Mouse (Mus musculus): ENCODE results near the gene Htatip2.
A peak's percentile ranks its signal among the peaks of the same experiment; 100 is the strongest.

Gene Htatip2

DNA sequence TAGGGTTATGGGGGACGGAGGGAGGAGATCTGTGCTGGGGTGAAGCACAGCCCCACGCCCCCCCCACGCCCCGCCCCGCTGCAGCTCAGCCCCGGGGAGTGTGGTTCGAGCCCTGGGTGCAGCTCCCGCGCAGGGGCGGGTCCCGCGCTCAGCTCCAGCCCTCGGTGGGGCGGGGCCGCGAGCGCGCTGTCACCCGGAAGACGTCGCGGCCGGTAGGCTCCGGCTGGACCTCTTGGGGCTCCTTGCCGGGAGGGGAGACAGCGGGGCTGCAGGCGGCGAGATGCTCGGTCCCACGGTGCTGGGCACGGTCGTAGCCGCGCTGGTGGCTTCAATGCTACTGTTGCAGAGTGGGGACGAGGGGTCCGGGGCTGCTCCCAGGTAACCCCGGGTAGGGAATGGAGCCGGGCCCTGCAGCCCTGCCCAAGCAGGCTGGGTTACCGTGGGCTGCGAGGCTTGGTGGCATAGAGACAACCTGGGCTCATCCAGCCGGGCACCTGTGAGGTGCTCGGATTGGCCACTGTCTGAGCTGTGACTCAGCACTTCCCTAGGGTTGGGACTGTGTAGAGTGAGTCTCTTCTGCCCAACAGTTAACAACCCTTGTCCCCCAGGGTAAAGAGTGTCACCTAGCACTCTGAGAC lies at the start of gene Htatip2:
Htatip2 (plus strand) TSS at position 182 of the 638 bp plus-strand sequence.
- DNase-seq = peak; percentile 18

DNA sequence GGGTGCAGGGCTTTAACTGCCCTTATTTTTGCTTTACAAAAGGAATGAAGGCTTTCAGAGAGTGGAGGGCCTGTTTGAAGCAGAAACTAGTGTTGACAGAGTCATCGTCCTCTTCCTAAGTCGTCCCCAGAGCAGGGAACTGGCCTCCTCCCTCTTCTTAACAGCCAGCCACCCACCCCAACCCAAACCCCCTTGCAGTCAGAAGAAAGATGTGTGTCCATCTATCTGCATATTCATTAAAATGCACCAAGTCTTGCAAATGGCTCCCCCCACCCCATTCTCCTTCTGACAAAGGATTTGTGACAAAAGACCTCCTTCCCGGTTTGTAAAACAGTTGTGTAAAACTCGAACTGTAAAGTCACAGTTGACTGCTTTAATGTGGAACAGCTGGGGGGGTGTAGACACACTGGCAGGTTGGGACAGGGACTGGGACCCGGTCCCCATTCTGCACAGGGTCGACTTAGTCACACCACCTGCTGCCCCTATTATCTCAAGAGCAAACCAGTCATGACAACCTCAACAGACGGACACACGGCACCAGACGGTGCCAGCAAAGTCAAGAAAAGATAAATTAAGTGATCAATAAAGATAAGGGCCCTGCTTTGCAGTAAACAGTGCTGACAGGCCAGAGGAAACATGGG lies 49.4 kb upstream of the Htatip2 start:
- DNase-seq = no peak

DNA sequence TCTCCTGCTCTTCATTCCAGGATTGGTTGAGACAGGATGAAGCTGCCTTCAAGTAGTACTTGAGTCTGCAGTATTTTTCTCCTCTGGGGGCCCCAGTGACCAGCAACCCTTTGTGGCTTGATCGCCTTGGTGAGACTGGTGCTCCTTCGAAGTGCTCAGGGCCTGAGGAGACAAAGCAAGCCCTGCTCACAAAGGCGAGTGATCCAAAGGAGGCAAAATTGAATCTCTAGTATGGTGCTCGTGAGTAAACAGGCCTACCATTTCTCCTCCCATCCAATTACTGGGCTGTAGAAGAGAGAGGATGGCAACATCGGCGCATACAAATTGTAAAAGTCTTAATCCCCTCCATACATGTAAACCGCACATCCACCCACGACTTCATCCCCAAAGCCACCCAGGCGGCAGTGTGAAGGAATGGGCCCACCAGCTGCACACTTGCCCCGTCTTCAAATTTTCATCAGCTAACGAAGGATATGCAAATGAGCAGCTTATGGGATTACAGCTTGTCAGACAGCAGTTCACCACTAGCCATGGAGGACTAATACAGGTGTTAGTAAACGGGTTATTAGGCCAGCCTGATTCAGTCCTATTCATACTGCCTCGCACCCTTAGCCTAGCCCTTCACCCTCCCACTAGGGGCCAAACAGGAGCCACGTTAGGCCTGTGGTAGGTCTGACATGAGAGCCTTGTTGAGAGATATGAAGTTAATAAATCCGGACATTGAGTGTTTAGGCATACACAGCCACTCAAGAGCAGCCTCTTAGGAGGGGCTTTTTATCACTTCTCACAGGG lies 40.8 kb upstream of the Htatip2 start:
- no peak for DNase-seq

DNA sequence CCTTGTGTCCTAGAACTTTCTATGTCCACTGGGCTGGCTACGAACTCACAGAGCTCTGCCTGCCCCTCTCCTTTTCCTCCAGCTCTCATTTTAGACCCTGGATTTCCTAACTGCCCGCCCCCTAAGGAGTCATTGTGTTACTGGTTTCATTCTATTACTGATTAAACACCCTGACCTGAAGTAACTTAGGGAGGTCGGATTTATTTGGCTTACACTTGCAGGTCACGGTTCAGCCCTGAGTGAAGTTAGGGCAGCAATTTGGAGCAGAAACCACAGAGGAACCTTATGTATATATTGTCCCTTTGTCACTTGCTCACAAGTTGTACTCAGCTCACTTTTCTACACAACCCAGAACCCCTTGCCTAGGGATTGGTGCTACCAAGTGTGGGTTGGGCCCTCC lies 24.6 kb upstream of the Htatip2 start:
- DNase-seq = no peak

DNA sequence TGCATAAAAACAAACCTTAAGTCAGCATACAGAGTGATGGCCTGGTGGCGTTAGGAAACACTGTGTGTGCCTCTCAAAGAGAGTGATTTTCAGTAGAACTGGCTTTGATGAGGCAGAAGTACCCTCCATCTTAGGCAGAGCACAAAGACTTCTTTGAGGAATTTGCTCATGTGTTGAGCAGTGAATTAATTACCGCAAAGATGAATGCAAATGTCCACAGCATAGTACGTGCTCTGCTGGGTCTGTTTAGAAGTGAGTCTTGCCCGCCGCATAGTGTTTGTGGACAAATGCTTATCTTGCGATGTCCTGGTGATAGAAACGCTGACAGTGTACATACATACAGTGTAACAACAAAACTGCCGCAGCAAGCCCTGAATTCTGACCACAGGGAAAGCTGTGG lies 19.5 kb upstream of the Htatip2 start:
- DNase-seq = no peak

DNA sequence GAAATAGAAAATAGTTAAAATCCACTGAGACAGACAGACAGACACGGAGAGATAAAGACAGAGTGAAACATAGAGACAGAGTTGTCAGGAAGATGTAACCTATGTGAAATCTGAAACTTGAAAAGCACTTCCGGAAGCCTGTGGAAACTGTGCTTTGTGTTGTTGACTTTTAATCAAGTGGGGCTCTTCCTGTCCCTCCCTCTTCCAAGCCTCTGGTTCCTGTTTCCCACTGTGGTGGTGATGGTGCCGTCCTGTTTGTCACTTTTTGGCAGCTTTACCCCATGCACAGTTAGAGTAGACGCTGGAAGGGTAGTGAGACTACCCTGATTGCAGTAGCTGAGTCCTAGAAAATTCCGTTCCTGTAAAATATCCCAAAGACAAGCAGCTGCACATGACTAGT lies 17.4 kb upstream of the Htatip2 start:
- no peak for DNase-seq

DNA sequence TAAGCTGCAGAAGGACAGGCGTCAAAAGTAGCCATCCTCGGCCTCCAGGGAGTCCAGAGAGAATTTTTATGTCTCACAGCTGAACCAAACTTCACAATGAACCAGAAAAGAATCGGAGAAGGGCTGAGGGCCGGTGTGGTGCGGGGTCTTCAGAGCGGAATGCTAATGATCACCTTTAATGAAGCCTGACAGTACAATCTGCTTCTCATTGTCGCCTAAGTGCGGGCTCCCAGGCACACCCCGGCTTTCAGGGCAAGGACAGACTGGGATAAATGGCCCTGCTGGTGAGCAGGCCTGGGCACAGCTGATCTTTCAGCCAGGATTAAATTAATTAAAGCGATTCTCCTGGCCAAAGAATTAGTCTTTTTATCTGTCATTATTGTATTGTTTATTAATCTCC lies 17.0 kb upstream of the Htatip2 start:
- no peak for DNase-seq

DNA sequence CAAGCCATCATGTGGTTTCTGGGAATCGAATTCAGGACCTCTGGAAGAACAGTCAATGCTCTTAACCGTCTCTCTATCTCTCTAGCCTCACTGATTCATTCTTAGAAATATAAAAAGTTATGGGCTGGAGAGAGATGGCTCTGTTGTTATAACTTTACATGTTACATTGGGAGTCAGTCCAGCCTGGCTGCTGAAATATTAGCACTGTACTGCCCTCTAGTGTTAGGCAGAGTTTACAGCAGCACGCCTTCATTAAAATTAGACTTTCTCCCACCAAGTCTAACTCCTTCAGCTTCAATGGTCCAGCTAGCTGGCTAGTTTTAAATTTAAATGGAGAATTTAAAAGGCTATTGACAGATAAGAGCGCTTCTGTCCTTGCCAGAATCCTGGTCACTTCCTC lies 7.8 kb upstream of the Htatip2 start:
- DNase-seq = no peak

DNA sequence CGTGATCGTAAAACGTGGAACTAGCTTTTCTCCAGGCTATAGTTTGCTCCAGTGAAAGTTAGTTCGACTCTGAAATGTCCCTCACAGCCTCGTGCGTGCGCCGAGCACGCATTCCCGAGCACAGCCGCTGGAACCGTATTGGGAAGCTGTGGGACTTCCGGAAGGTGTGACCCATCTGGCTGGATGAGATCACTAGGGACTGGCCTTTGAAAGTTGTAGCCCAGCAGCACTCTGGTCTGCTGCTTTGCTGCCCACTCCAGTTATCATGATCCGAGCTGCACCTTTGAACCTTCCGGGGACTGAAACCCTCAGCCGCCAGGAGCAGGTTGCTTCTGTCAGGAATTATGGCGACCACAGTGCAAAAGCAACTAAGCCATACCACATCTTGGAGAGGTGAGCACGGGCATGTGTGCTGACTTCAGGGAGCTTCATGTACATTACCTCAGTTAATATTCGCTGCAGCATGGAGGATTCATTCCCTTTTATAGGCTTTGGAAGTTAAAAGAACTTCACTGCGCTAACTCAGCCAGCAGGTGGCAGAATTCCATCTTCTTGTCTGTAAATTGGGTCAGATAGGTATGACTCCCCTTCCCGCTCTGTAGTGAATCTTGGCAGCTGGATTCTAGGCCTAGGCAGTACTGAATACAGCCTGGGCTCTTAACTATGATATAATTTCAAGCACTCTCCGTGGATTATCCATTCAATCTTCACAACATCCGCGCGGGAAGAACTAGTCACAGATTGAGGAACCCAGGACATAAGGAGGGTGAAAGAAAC lies 6.0 kb upstream of the Htatip2 start:
- DNase-seq = no peak

DNA sequence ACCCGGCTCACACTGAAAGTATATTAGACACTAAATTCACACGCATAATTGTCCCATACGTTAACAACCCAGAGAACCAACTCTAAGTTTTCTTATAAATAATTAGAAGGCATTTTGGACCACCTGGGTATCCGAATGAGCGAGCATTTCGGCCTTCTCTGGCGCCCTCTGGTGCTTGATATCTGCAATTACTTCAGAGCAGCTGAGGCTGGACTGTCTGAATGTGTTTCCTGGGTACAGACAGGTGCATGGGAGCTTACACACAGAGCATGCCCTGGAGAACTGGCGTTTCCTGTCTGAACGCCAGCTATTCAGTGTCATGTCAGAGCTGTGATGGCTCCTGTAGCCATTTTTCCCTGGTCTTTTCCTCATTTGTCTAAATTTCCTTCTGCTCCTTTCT lies 4.1 kb upstream of the Htatip2 start:
- DNase-seq = peak; percentile 28

DNA sequence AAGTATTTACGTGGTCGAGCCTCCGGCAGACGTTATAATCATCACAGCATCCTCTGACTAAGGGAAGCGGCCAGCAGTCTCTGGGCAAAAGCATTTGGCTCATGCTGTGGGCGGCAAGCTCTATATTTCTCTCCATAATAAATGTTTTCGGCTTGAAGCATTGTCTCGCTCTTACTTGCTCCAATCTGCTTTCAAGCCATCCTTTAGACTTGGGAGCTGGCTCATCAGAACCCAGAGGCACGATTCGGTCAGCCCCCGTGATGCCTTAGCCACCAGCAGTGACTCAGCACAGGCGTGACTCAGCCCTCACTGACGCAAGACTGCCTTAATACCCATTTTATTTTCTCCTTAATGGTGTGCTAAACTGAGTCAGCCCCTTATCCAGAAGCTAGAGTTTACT lies 3.7 kb downstream of the Htatip2 start:
- DNase-seq = no peak

DNA sequence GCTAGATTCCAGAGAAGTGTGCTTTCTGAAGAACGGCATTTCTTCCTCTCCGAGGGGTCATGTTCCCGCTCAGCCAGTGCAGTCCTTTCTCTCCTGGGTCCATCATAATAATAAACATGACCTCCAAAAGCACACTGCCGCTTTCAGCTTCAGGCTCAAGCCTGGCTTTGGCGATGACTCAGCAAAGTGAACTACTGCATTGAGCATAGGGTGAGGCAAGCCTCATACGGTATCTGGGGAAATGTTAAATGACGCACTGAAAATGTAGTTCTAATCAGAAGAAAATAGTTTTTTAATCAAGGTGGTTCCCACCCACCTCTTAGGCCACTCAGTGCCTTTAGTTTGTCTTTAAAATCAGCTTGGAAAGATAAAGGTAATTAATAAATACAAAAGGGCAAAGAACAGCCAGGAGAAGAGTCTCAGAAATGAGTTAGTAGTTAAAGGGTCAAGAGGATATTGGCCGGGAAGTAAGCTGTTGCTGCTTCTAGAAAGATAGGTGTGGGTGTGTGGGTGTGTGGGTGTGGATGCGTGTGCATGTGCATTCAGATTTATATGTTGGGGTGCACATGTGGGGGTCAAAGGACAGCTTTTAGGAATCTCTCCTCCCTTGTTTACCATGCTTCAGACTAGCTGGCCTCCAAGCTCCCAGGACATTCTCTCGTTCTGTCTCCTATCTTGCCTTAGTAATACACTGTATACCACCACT lies 5.2 kb downstream of the Htatip2 start:
- DNase-seq = no peak

DNA sequence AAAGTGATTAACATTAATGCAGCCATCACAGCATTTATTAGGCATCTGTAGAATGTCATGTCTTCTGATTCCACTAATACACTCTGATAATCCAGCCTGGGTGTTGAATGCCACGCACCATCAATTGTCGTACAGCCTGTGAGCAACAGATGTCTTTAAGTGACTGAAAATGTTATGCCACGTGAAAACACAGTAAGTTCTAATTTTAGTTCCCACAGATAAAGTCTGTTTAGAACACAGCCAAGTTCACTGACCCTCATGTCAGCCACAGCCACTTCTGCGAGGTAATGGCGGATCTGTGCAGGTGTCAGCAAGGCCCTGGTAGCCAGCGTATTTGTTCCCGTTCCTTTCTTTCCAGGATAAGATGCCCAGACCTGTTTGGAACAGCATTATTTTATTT lies 7.3 kb downstream of the Htatip2 start:
- no peak for DNase-seq

DNA sequence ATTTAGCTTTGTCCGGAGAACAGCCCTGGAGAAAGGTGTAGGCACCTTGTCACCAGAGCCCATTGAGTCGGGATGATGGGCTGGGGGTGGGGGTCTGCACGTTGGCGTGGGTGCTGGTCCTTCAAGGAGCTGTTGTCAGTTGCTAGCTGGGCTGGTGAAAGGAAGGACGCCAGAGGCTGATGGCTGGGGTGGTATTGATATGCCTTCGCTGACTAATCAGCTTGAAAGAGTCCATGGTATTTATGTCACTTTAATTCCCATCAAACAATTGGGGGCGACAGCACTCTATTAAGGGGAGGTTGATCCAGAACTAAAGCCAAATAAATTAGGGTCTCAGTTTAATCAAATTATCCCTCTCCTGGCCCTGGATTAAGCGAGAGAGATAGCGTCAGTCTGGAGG lies 9.6 kb downstream of the Htatip2 start:
- DNase-seq = no peak

DNA sequence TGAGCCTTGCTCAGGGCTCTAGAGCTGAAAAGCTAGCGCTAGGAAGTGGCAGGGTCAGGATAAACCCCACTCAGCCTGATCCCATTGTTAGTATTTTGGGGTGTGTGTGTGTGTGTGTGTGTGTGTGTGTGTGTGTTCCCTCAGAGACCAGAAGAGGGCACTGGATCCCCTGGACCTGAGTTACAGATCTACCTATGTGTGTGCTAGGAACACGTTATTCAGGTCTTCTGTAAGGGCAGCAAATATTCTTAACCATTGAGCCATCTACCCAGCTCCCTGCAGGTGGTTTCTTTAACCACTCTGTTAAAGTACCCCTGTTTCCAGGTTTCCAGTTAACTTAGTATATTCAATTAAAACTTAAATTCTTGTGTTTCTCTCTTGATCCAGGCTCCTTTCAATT lies 15.5 kb downstream of the Htatip2 start:
- DNase-seq = no peak

DNA sequence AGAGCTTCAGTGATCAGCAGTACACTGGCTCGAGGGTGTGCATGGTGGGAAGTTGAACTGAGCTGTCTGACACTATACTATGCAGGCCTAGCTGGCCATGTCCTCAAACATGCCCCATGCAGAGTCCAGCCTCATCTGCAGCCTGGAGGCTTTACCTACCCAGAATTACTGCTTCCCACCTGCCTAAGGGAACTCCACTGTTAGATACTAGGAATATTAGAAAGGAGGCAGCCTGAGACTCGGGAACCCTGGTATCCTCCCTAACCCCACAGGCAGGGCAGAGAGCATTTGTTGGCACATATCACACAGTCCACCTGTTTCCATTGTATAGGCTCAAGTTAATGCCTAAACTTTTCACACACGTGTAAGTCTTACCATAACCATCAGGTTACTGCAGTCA lies 18.7 kb downstream of the Htatip2 start:
- DNase-seq = no peak

DNA sequence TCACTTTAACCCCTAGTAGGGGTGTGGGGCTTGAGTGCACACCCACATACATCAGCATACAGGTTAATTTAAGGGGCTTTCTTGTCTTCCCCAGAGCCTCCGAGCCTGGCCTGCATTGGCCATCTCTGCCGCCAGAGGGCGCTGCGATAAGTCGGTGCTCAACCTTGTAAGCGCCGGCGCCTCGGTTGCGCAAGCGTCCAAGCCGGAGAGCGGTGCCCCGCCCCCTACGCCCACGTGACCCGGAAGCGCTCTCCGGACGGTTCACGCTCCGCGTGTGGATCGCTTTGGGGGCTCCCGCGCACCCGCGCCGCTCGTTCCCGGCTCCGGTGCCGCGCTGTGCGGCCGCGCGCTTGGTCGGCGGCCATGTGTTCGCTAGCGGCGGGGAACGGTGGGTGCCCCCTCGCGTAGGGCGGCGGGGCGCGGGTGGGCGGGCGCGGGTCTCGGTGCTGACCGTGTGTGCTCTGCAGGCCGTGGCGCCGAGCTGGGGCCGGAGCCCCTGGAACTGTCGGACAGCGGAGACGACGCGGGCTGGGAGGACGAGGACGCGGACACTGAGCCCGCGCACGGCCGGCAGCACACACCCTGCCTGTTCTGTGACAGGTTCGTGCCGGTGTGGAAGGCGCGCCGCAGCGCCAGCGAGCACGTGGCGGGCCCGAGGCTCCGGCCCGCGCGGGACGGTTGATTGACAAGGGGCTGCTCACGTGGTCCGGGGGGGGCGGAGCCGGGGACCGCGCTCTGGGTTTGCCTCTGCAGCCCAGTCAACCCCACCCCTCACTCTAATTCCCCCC lies 19.4 kb downstream of the Htatip2 start, which contains the start of gene Prmt3:
Prmt3 (plus strand) TSS at position 233 of the 788 bp plus-strand sequence.
- peak; percentile 97 for DNase-seq

DNA sequence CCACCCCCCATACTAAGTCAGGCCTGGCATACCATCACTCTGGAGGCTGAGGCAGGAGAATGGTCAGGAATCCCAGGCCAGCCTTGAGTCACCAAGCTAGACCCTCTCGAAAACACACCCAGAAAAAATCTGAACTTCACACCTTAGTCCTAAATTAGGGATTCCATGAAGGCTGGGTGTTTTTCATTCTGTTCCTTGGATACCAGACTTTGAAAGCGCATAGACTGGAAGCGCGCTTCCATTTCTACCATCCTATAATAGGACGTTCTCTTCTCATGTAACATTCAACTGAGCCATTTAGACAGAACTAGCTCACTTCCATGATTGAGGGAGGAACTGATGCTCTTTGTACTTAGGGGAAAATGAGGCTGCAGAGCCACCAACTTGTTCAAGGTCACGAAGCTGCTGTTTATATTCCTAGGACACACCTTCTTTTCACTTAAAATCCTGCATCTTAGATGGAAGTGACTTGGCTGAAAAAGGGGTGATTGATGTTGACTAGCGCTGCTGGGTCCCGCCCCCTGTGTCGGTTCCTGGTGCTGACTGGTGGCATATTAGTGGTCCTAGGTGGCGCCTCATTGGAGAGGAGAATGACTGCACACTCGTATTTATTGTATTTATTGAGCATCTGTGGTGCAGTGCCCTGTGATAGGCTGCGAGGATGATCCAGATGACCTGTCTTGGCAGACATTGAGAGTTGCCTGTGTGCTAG lies 20.1 kb downstream of the Htatip2 start:
- peak; percentile 37 for DNase-seq

DNA sequence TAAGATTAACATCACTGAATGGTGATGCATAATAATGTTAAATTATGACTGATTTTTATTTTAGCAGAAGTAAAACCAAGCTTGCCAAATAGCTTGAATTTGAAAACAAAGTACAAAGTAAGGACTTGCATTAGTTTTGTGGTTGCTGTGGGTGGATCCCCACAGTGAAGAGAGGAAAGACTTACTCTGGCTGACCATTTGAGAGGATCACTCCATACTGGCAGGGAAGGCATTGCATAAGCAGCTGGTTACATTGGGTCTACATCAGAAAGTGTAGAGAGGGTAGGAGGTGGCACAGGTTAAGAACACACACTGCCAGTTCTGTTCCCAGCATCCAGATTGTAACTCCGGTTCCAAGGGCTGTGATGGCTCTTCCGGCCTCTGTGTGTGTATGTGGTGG lies 24.1 kb downstream of the Htatip2 start:
- DNase-seq = no peak

DNA sequence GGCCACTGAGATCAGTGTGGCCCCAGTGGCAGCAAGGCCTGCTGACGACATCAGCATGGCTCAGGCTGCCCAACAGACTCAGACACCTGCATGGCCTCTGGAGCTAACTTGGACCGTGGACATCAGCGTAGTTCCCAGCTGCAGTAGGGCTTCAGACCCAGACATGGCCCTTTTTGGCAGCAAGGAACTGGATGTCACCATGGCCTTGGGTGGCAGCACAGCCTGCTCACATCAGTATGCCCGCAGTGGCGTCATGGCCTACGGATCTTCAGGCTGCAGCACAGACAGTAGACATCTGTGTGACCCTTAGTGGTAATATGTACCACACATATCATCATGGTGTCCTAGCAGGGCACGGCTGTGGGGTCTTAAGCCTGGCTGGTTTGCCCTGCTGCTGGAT lies 26.2 kb downstream of the Htatip2 start:
- DNase-seq = no peak

All from cerebellum, adult 9-11 months (tissue).